Mouse (Mus musculus) stomach, postnatal 0 days (tissue): Measurements from ENCODE around the gene Wscd1.

Source experiments
- CTCF ChIP-seq: IDR thresholded peaks from 2 replicates; pipeline ENCODE4 v1.5.1; 2016; ENCODE audit warnings: antibody characterized with exemption, low read depth, mild to moderate bottlenecking, moderate library complexity
- EP300 ChIP-seq: optimal IDR thresholded peaks from 2 replicates; pipeline ENCODE3; 2016; ENCODE audit warnings: antibody characterized with exemption

DNA sequence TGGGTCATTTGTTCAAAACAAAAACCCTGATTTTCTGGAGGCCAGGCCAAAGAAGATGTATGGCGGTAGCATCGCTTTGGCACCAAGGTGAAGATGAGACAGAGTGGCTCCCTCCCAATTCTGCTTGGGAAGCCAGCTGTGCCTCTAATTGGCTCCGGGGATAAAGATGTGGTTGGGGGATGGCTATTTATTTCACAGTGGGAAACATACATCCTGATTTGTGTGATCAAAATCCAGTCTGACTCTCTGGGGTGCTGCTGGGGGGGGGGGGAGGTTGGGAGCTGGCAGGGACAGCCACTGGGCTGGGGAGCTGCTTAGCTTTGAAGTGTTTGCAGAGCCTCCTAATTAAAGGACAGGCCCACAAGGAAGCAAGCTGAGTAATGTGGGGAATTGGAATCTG is 20.4 kb upstream of the Wscd1 start:
- no peak for TF ChIP-seq CTCF
- TF ChIP-seq EP300, result no peak
